Mouse (Mus musculus) mouse trophoblast stem cell (cell line): ENCODE measurements around the gene Nkain1.

ENCODE experiments used
- in situ Hi-C, 2 experiments: fragments of 300-500 bp; cut with MseI, MboI; formaldehyde crosslinking; loops; 2 replicates in 1 of 2; 3 replicates in 1 of 2; pipeline ENCODE4 v1.15.1; 2025

The Nkain1 gene

DNA sequence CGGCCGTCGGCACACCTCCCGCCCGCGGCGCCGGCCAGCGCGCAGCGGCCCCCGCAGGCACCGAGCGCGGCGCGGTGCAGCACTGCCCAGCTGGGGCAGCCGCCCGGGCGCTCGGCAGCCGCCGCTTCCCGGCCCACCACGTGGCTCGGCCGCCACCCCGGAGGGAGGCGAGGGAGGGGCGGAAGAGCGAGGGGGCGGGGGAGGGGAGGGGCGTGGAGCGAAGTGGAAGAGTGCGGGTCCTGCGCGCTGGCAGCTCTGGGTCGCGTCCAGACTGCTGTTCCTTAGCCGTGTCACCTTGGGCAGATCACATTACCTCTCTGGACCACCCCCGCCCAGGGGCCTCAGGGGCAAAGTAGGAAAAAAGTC lies at the start of gene Nkain1:
Gene Nkain1, minus strand, starts transcription at position 126 of the 366 bp plus-strand sequence.
- in situ Hi-C loops, result no loop called here

DNA sequence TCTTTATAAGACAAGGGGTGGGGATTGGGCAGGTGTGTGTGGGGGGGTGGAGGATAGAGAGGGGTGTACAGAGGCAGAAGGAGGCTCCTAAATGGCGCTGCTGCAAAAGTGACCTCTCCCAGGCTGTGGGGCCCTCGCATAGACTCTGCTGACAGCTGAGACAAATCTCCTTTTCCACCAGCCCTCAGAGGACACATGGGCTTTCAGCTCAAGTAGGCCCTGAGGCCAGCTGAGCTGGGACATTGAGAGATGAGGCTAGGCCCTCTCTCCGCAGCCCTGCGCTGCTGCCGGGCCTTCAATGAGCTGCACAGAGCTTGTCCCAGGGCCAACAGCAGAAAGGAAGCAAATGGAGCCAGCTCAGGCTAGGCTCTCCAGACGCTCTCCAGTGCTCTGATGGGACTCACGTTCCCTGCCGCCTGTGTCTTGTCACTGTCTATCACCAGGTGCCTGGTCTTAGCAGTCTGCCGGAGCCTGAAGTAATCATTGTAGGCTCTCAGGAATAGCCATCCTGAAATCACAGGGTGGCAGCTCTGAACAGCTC lies 4.8 kb upstream of the Nkain1 start:
- in situ Hi-C loops, result no loop called here

DNA sequence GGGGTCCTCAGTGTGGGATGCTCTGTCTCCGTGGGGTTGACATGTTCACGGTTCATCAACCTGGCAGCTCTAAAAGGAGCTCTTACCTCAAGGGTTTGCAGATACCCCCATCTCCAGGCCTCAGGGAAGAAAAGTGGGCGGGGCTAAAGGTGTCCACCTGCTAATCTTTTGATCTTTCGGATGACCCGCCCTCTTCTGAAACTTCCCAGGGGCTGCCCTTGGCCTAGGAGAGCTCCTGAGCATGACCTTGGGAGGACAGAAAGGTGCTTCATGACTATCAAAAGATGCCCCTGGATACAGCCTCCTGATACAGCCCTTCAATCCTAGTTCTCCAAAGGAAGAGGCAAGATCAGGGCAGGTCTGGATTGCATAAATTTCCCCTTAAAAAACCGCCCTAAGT lies 3.1 kb upstream of the Nkain1 start:
- in situ Hi-C loops, result no loop called here

GRCm38 (mm10) chr4:130576247-130576931 lies 2.4 kb upstream of the Nkain1 start:
- in situ Hi-C loops, result no loop called here

- in situ Hi-C loops, result no loop called here
Measured at GRCm38 (mm10) chr4:130575533-130575932, 1.6 kb upstream of the Nkain1 start.

- in situ Hi-C loops, result no loop called here
Measured at GRCm38 (mm10) chr4:130574861-130575460, 988 bp upstream of the Nkain1 start.

- in situ Hi-C loops, result no loop called here
Measured at GRCm38 (mm10) chr4:130573351-130574047, 474 bp downstream of the Nkain1 start.

DNA sequence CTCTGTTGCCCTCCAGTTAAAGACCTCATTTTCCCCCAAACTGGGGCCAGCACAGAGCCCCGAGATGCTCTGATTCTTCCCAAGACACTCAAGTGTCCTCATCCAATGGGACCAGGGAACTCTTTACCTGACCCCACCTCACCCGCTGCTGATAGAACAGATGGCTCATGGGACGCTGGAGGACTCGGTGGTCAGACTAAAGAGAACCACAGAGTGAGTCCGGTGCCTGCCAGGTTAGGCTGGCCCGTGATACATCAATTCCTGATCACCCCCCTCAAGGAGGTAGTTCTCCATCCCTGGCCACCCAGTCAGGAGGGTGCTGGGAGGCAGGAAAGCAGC lies 992 bp downstream of the Nkain1 start:
- in situ Hi-C loops, result no loop called here

DNA sequence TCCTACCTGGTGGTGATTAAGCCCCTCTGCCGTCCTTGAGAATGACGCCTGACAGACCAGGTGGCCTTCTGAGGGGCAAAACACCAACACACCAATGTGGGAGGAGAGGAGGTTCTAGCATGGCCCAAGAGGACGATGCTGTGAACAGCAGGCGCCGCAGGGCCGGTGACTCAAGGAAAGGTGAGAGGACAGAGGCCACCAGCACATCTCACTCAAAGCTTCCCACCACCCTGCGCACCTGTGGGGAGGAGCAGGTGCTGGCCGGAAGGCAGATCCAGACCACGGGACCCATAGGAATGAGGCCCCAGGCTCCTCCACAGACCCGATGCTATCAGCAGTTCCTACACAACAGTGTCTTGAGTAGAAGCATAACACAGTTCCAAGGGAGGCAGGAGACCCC lies 1.4 kb downstream of the Nkain1 start:
- in situ Hi-C loops, result no loop called here

DNA sequence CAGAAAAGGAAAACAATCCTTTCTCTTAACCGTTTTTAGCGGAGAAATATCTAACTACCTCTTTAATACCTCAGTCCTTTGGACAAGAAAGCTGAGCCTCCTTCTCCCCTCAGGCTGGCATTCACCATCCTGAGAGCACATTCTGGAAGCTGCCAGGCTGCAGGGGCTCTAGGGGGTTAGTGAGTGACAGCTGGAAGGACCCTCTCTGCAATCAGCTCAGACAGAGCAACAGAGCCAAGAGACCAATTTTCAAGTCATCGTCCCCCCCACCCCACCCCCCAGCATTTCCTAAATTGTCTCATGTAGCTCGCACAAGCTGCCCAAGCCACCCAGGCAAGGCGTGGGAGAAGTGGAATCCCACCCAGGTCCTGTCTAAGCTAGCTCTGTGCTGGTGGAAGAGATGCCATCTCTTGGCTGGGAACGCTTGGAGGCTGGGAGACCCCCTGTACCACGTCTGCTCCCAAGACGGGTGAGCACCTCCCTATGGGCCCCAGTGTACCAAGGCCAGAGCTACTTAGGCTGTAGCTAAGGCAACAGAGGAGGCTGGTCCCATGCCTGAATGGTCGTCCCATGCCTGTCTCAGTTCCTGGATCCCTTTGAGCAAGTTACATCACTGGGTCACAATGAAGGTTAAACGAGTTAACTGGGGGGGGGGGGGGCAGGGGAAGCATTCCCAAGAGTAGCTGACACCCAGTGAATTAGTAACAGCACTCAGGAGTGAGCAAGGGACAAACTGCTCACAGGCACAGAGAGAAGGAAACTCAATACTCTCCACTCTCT lies 2.8 kb downstream of the Nkain1 start:
- in situ Hi-C loops, result no loop called here

DNA sequence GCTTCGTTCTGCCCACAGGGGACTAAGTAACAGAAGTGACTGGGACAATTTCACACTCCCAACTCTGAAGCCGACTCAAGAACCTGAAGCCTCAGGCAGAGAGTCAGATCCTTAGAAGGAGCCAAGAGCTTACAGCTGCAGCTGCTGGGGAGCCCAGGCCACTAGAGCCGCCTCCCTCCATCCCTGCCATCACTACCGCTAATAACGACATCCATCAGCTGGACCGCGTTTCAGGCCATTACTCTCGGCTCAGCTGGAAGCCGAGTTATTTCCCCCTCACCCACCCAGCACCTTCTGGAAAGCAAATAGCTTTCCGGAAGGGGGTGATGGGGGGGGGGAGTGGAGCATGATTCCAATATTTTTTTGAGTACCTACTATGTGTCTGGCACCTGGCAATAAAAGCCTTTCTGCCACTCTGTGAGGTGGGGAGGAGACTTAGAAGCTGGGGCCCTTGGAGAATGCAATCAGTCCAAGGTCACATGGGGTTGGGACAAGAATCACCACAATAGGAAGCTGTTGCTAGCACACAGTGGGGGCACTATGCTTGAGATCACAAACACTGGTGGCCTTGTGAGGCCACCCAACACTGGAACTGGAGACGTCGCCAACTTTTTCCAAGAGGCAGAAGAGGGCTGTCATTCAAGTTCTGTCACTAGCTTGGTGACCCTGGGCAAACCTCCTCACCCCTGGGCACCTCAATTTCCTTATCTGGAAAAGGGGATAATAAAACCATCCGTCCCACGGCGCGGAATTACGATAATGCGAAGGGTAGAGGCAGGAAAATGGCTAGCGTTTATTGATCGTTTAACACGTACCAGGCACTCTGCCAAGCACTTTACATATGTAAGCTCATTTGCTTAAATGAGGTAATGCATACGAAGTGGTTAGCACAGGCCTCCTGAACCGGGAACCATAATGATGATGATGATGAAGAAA lies 5.7 kb downstream of the Nkain1 start:
- in situ Hi-C loops, result no loop called here

- in situ Hi-C loops, result no loop called here
Measured at GRCm38 (mm10) chr4:130563820-130564219, 10.2 kb downstream of the Nkain1 start.

- in situ Hi-C loops, result no loop called here
Measured at GRCm38 (mm10) chr4:130563260-130563756, 10.7 kb downstream of the Nkain1 start.

DNA sequence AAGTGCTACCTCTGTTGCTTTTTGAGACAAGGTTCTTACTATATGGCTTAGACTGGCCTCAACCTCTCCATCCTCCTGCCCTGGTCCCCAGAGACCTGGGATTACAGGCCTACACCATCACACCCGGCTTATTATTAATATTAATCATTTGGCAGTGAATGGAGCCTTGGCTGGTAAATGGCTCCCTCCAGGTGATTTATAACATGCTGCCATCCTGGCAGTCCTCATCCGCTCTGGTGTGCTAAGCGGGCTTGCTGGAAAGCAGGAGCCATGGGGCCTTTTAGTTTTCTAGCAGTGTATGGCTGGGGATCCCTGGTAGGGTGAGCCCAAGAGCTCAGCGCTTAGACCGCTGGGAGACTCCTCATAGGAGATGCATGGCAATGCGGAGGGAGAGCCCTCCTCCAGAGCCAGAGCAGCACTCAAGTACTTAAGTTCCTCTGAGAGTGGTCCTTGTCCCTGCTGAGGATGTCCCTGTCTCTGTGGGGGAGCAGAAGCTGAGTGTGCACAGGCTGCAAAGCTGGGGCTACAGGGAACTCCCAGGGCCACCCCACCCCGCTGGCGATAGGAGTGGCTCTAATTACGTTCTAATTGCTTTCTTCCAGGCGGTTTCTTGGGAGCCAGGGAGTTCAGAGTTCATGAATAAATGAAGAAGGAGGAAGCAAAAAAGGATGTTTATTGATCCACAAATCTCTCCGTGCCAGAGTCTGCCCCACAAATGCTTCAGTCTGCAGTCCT lies 13.2 kb downstream of the Nkain1 start:
- in situ Hi-C loops, result no loop called here

DNA sequence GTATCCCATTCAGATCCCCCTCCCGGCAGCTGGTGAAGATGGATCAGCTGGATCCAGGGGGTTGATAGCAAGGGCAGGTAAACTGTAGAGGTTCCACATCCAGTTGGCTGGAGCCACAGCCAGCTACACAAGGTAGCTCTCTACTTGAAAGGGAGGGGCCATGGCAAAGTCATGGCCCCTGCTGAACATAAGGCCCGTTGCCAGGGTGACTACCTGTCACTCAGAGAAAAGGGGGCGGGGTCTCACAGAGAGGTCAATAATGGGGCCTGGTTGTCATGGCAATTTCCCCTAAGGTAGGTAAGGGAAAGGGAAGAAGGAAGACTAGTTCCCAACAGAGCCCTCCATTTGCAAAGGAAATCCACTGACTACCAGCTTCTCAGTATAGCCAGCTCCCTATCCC lies 14.8 kb downstream of the Nkain1 start:
- in situ Hi-C loops, result no loop called here

DNA sequence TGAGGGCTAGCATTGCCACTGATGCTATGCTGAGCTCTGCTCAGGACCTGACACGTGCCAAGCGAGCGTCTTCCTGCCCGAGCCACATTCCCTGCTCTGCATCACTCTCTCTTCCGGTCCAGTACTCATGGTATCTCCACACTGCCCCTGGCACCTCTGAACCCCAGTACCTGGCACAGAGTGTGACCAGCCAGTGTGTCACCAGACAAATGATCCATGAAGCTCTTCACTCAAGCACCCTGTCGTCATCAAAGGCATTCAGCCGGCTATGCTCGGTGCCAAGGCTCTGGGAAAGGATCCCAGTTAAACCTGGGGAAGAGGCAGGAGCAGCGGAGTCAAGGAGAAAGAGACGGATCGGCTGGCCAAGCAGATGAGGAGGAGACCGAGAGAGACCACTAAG lies 16.1 kb downstream of the Nkain1 start:
- in situ Hi-C loops, result no loop called here

DNA sequence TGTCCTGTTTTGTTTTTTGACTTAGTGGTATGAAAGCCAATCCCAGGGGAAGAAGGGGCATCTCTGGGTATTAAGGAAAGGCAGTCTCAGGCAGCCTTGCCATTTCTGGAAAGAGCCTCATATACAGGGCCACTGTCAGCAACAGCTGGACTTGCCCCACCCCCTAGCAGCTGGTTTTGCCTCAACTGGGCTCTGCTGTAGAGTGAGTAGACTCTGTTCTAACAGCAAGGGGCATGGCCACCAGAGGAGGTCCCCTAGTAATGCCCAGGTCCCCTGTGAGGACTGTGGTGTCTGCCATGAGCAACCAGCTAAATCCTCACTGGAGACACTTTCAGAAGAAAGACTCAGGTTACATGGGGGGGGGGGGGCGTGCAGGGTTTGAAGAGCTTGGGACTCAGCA lies 17.0 kb downstream of the Nkain1 start:
- in situ Hi-C loops, result no loop called here

DNA sequence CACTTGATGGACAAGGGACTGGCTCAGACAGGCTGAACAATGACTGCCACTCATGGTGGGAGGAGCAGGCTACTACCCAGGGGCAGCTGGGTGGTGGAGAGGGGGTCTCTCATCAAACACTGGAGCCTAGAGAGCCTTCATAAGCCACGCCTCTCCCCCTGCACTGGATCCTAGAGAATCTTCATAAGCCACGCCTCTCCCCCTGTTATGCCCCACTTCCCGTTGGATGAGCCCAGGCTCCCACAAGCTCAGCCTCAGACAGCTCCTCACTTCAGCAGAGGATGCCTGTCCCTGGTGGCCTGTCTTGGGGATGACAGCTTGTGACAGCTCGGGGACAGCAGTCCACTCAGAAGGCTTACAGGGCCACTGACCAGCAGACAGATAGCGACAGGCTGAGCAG lies 17.7 kb downstream of the Nkain1 start:
- in situ Hi-C loops, result no loop called here

GRCm38 (mm10) chr4:130553121-130553448 lies 20.9 kb downstream of the Nkain1 start:
- in situ Hi-C loops, result no loop called here
